Mouse (Mus musculus): ENCODE data around the gene Dcaf1. TPM values are rescaled to one million over a fixed set of nuclear protein-coding genes. Genes with fewer than 3 reads are reported as not detected.

The Dcaf1 gene
- 10 to 100 TPM; 22.7 to 37.2 TPM for polyA plus RNA-seq (2017; shearing (Covaris generic))

DNA sequence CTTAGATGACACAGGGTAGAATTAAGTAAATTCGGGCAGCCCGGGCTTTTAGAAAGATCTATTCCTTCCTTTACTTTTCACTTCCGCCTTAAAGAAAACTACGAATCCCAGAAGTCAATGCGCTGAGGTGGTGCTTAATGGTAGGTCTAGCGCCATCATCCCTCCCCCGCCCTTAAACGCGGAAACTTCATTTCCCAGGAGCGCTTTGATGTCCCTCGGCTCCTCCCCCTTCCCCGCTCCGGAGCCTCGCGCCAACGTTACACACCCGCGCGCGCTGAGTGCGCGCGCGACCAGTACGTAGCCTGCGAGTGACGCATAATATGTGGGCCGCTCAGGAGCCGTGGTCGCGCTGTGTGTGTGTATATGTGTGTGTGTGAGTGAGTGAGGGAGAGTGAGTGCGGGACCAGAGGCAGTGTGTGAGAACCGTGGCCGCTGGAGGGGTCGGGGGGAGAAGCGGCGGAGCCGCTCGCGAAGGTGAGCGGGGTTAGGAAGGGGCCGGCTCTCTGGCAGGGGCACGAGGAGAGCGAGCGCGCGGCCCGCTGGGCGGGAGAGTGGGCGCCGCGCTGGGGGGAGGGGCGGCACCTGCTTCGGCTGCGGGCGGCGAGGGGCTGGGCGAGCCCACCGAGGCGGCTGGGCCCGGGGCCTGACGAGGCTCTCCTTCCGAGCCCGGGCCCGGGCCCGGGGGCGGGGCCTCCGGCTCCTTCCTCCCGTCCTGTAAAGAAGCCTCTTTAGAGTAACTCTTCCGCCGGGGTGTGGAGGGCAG, at the start of gene Dcaf1:
Gene Dcaf1 (plus strand): TSS at position 257 of the 763 bp plus-strand sequence.
- ATAC-seq: peak; percentile 89

DNA sequence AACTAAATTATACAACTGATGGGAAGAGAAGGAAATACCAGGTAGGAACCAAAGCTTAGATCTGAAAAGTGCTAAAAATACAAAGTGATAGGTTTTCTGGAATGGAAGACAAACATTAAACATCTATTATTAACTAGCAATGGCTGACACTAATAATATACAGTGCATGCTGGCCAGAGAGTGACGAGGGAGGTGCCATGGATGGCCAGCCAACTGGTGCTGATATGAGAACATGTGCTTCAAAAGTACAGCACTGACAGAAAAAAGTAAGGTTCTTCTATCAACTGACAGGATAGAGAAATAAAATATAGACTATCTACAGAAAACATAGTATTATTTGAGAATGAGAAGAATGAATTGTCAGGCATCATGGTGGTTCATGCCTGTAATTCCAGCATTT, 45.6 kb upstream of the Dcaf1 start:
- ATAC-seq: no peak

DNA sequence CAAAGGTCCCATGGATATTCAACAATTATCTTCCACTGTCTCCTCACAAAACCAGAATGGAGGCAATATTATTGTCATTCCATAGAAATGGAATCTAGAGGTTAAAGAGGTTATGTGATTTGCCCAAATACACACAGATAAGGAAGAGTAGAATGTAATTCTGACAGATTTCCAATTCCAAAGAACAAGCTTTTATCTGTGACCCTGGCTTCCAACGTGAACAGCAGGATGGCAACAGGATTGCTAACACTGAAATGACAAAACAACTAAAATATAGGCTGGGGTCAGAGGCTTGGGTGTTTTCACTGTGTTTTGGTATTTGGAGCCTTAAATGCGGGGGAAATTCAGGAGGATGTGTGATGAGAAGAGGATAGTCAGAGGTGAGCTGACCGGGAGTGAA, 44.3 kb upstream of the Dcaf1 start:
- ATAC-seq: no peak

DNA sequence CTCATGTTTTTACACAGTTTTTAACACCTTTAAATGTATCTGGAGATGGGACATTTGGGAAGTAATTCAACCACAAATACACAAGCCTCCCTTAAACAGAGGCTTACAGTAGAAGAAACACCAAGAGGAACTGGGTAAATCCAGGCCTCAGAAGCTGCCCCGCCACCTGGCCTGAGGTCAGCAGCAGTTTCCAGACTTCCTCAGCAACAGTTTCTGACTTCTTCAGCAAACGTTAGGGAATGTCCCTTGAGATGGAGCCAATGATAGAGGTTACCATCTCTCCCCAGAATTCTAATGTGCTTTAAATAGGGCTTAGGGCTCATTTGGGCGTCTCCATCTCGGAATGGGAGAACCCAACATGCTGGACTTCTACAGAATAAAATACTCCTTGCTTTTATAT, 43.4 kb upstream of the Dcaf1 start:
- no peak for ATAC-seq

DNA sequence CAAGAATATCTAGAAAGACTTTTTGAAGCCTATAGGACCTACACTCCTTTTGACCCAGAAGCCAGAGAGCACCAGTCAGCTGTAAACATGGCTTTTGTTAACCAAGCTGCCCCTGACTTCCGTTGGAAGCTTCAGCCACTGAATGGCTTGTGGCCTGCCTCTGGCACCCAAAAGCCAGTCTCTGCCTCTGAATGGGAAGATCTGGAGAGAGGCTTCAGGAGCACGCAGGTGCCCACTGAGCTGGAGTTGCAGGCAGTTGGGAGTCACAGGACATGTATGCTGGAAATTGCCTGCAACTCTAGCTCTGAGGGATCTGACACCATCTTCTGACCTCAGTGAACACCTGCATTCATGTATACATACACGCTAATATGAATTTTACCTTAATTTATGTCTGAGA, 41.6 kb upstream of the Dcaf1 start:
- ATAC-seq: no peak

DNA sequence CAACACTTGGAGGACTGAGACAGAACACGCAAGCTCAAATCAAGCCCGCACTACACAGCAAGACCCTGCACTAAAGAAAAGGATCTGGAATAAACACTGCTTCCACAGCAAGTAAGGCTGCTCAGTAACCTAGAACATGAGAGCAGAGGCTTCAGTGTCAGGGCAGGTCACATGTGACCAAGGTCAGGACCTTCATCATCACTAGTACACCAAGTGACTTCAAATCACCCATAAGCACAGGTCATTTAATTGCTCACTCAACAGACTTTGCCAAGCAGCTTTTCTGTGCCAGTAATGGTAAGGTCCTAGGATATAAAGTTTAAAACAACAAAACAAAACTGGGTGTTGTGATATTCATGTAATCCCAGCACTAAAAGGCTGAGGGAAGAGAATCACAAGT, 38.1 kb upstream of the Dcaf1 start:
- no peak for ATAC-seq

DNA sequence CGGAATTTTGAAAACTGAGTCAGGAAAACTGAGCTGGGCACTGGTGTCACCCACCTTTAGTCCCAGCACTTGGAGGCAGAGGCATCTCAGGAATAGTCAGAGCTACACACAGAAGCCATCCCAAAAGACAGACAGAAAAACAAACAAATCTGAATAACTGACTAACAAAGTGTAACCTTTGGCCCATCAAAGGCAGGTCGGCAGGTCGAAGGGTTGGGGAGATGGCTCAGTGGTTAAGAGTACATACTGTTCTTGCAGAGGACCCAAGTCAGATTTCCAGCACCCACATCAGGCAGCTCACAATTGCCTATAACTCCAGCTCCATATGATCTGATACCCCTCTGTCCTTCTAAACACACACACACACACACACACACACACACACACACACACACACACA, 36.5 kb upstream of the Dcaf1 start:
- ATAC-seq: no peak

DNA sequence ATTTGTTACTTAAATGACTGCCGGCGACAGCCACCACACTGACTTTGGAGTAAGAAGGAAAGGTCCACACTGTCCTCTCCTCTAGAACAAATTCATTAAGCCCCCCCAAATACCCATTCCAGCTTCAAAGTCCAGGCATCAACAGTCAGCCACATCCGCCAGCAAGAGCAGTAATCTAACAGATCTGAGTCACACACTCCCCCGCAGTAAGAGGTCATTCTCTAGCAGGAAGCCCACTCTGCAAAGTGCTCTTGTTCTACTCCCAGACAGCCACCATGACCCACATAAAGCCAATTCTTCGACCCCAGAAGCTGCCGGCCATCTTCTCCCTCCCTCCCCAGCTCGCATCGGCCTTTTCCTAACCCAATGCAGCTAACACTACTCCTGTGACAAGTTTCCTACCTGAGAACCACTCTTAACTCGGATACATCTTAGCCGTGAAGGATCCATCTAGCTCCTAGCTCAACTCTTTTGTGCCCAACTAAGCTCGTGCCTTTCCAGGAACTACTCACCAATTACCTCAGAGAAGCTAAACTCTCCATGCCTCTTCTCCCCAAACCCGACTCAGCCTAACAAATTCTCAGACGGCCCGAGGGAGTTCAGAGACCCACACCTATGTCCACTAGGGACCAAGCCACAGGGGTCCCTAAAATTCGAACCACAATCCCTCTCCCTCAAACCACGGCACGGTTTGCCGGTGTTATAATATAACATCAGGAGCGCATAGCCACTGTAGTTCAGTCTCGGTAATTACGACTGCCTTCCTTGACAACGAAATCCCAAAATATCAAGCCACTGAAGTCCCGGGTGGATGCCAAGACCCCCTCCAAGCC, 33.5 kb upstream of the Dcaf1 start:
- ATAC-seq: peak; percentile 73

DNA sequence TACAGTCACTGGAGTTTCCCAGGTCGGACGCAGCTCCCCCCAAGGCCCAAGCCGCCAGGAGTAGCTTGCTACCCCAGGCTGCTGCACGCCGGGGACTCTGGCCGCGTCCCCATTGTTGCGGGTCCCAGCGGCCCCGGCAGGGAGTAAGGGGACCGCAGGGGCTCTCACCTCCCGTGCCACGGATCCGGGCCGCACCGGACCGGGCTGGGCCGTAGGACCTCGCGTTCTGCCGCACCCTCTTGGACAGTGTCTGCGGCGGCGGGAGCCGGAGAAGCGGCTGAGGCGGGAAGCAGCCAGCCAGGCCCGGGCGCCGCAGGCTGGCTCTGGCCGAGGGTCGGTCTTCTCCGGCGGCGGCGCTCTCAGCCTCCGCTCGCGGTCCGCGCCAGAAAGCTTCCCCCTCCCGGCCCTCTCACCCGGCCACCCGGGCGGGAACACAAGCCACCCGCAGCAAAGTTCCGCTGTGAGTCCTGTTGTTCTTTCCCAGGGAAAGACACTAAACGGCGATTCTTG, 32.8 kb upstream of the Dcaf1 start, which contains the start of gene Rad54l2:
Gene Rad54l2 (minus strand): TSS at position 383 of the 510 bp plus-strand sequence.
- peak; percentile 69 for ATAC-seq

DNA sequence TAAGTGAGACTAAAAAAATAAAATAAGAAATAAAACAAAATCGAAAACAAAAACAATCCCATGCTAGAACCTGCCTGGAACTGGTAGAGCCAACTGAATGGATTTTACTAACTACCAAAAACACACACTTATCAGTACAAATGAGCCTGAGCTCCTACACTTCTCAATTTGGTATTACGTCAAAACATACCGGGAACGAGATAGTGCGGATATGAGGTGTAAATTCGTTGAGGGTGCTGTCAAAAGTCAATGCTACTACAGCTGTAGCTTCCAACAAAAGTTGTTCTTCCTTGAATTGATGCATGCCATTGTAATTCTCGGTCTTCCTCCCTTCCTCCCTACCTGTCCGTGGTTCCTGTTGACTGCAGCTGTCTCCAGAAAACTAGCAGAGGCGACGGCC, 32.3 kb upstream of the Dcaf1 start:
- no peak for ATAC-seq

DNA sequence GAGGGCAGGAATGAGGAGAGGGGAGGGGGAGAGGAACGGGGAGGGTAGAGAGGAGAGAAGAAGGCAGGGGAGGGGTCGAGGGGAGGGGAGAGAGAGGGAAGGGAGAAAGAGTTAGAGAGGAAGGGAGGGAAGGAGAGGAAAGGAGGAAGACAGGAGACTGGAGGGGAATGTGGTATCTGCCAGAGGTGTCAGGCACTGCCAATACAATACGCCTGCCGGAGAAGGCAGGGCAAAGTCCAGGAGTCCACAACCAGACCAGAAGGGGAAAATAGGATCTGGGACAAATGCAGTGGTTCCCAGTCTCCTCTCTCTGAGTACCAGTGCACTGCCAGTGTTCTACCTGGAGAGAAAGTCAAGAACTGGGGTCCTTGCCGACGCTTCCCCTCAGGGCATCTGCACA, 30.8 kb upstream of the Dcaf1 start:
- no peak for ATAC-seq

DNA sequence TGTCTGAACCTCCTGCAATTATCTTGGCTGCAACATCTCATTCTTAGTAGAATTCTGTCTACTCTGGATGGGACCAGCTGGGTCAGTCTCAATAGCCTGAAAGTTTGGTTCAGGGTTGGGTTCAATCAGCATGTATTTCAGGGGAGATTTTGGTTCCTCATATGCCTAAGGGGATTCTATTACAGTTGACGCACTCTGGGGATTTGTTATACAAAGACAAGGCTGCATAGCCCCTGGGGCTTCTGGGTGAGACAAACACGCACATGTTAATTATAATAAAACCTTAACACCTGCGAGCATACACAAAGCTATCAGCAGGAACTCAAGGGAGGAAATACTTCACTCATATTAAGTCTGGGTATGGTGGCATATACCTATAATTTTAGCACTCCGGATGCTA, 15.2 kb upstream of the Dcaf1 start:
- no peak for ATAC-seq

DNA sequence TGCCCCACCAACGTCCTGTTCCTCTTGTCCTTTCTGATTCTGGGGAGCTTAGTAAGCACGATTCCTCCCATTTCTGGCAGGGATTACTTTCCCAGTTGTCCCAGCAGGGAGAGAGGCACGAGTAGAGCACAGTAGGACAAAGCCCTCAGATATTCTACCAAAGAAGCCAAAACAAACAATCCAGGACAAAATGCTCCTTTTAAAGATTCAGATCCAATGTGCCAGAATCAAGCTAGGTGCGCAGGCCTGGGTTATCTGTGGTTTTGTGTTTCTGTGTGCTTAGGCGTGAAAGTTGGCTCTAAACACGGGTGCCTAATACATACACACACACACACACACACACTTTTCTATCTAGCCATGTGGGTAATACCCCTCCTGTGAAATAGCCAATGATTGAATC, 3.5 kb upstream of the Dcaf1 start:
- no peak for ATAC-seq

DNA sequence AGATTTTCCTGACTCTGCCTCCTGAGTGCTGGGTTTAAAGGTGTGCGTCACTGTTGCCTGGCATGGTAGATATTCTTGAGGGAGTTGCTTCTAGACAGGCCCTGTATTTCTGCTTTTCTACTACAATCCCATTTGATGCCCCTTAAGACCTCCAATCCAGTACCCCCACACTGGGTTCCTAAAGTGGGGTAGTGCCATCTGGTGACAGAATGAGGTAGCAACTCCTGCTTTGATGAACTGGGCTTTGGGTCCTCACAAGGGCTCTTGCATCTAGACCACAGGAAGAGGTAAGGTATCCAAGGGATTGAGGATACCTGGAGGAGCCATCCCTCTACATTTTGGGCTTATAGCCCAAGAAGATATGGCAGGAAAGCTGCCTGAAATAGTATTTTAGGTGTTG, 2.5 kb upstream of the Dcaf1 start:
- no peak for ATAC-seq

DNA sequence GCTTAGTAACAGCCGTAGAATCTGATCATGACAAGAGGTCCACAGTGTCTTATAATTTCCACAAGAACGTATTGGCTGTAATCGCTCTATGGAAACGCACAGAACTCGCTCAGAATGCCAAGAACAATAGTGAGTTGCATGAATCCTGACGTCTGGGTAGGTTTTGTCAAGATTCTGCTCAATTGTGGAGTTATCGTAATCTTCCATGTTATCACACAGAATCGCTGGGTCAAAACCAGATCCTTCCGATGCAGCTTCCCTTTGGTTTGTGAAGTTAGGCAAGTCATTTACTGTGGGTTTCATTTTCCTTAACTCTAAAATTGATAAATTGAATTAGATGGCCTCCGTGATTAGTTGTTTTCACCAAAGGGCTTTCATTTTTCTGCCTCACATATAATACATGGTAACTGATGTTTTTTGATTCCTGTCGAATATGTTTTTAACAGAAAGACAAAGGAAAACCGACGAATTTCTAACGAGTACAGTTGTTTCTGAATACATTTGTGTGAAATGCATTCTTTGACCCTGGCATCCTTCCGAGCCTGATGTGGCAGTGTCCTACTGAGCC, 540 bp upstream of the Dcaf1 start:
- no peak for ATAC-seq

DNA sequence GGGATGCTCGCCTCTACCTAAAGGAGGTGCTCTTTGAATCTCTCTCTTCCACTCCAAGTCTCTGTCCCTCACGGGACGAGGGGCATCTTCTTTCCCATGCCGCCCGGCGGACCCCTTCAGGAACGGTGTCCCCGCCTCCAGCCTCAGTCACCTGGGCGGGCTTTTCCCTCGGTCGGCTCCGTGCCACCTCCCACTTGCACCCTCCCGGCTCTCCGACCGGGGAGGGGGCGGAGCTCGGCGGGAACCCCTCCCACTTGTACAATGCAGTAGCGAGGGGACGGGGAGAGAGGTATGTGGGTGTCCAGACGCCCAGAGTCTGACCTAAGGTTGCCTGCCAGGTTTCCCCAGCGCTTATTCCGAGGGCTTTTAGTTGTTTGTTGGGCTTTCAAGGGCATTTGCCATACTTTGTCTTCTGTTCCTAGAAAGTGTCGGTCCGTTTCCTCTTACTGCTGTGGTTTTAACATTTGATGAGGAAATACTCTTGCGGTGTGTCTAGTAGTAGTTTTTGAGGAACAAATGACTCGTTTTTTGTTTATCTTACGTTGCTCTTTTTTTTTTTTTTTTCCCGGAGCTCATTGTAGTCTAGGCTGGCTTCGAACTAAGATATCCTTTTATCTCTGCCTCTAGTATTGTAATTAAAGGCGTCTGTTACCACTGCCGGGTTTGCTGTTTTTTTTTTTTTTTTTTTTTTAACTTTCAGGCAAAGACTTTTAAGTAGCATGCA, 869 bp downstream of the Dcaf1 start:
- ATAC-seq: peak; percentile 65

DNA sequence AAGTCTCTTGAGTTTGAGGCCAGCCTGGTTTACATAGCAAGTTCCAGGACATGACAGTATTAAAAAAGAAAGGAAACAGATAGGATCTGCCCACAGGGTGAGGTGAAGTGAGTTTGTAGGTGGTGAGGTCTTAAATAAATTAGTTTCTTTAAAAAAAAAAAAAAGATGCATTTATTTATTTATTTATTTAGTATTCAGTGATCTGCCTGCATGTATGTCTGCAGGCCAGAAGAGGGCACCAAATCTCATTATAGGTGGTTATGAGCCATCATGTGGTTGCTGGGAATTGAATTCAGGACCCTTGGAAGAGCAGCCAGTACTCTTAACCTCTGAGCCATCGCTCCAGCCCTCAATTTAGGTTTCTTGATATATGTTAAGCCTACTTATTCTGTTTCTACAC, 18.9 kb downstream of the Dcaf1 start:
- ATAC-seq: no peak

DNA sequence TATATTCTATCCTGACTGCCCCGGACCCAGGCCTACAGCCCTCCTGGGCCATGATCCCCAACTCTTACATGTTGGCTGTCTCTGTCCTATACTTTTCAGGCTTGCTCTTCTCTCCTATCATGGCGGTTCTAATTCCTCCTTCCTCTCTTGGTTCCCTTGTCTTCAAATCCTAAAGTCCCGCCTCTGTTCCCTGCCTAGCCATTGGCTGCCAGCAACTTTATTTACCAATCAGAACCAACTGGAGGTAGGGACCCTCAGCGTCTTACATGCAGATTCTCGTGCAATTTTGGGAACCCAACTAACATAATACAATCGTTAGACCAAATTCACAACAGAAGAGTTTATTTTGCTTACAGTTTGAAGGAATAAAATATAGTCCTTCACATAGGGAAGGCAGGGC, 21.1 kb downstream of the Dcaf1 start:
- ATAC-seq: no peak

DNA sequence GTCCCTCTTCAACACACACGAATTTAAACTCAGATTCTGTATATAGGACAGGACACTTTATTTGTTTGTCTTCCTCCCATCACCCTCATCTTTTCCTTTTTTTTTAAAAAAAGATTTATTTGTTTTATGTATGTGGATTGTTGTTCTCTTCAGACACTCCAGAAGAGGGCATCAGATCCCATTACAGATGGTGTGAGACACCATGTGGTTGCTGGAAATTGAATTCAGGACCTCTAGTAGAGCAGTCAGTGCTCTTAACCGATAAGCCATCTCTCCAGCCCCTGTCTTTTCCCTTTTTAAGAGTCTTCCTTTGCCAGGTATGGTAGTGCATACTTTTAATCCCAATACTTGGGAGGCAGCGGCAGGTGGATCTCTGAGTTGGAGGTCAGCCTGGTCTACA, 35.0 kb downstream of the Dcaf1 start:
- ATAC-seq: no peak

DNA sequence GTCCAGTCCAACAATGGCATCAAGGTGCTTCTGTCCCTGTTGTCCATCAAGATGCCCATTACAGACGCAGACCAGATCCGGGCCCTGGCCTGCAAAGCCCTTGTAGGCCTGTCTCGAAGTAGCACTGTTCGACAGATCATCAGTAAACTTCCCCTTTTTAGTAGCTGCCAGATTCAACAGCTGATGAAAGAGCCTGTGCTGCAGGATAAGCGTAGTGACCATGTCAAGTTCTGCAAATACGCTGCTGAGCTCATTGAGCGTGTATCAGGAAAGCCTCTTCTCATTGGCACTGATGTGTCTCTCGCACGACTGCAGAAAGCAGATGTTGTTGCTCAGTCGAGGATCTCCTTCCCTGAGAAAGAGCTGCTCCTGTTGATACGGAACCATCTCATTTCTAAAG, 36.4 kb downstream of the Dcaf1 start:
- ATAC-seq: no peak

DNA sequence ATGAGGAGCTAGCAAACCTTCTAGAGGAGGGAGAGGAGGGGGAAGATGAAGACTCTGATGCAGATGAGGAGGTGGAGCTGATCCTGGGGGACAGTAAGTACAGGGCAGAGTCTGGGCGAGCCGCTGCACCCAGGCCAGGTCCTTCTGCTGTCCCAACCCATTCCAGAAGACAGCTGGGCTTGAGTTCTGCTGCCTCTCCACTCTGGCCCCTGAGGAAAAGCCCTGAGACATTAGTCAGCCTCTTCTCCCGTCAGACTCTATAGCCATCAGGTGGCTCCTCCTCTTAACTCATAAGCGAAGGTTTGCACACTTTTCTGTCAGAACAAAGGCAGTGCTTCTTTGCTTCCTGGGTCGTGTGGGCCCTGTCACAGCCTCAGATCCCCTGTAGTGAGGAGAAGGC, 52.5 kb downstream of the Dcaf1 start:
- ATAC-seq: no peak

DNA sequence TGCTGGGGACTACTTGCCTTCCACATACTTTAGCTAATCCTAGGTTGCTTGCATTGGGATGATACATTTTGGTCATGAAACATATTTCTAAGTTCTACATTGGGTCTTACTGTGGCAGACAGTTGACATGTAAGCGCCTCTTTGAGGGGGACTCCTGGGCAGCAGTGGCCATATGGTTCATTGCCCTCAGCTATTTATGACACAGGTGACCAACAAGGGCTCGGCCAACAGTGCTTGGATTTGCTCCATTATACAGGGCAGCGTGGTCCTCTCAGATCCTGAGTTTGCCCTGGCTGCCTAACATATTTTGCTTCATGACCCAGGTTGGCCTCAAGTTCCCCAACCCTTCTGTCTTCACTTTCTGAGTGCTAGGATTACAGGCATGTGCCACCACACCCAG, 55.0 kb downstream of the Dcaf1 start:
- ATAC-seq: no peak

DNA sequence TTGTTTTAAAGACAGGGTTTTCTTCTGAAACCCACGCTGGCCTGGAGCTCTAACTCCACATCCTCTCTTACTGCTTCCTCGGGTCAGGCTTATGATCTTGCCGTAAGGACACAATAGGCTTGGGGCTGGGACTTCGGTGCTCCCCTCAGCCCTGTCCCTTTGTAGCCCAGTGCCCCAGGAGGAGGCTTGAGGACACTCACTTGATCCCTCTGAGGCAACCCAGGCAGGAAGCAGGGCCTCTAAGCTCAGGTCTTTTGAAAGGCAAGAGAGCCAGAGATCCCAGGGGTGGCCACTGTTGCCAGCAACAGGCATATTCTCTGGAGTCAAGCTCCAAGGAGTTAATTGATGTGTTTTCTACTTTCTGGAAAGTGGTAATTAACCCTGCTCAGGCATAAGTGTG, 57.8 kb downstream of the Dcaf1 start:
- no peak for ATAC-seq

Measured in CD4-positive, CD25-positive, alpha-beta regulatory T cell, adult 4 months (primary cell).